Mouse (Mus musculus) thymus, adult 2 months (tissue): ENCODE results near the gene Scarb1.

Experiments
- CTCF ChIP-seq: fragments of 200-500 bp; IDR thresholded peaks from 2 replicates; pipeline ENCODE4 v1.5.1; 2012; ENCODE audit warnings: mild to moderate bottlenecking, control low read depth, low read length, moderate library complexity, borderline replicate concordance; ENCODE audit not compliant: control insufficient read depth, poor library complexity, insufficient read depth; ENCODE audit errors: extremely low read depth
- POLR2A ChIP-seq: fragments of 200-500 bp; IDR thresholded peaks from 2 replicates; pipeline ENCODE4 v1.6.1; 2012; ENCODE audit warnings: mild to moderate bottlenecking, low read length, control low read depth, moderate library complexity; ENCODE audit not compliant: control insufficient read depth, poor library complexity, insufficient read depth; ENCODE audit errors: extremely low read depth

DNA sequence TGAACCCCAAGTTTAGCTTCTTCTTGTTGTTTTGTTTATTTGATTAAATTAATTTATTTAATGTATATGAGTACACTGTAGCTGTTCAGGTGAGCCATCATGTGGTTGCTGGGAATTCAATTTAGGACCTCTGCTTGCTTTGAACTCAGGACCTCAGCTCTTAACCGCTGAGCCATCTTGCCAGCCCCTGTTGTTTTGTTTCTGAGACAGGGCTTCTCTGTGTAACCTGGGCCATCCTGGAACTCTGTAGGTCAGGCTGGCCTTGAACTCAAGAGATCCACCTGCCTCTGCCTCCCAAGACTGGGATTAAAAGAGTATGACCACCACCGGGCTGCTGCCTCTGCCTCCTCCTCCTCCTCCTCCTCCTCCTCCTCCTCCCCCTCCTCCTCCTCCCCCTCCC, 66.7 kb downstream of the Scarb1 start:
- no peak for TF ChIP-seq POLR2A
- no peak for TF ChIP-seq CTCF
